Mouse (Mus musculus) cerebellum, postnatal 10 days (tissue): Measurements from ENCODE around the gene Skida1.

Experiments used
- DNase-seq, 2 experiments: peaks; one replicate each; pipeline ENCODE4 v3.0.0; 2021; ENCODE audit warnings: mixed read lengths in 2 of 2

Skida1 gene

GRCm38 (mm10) chr2:18015581-18015980 is 33.3 kb downstream of the Skida1 start:
- DNase-seq = no peak

GRCm38 (mm10) chr2:18012866-18013265 is 36.0 kb downstream of the Skida1 start:
- no peak for DNase-seq

- no peak for DNase-seq
Observed at GRCm38 (mm10) chr2:18011226-18011625, 37.6 kb downstream of the Skida1 start.

- no peak for DNase-seq
Observed at GRCm38 (mm10) chr2:18005137-18005536, 43.7 kb downstream of the Skida1 start.

- DNase-seq = no peak
Observed at GRCm38 (mm10) chr2:18004286-18004685, 44.6 kb downstream of the Skida1 start.

- no peak for DNase-seq
Observed at GRCm38 (mm10) chr2:18002306-18002705, 46.5 kb downstream of the Skida1 start.

- no peak for DNase-seq
Observed at GRCm38 (mm10) chr2:17996858-17997257, 52.0 kb downstream of the Skida1 start, which contains the start of gene H2al2a. Gene H2al2a, minus strand, starts transcription at chr2:17996958.
